Mouse (Mus musculus): Measurements from ENCODE around the gene Gck. TPM values are rescaled to one million over a fixed set of nuclear protein-coding genes. Genes with fewer than 3 reads are reported as not detected.

Gene Gck
- polyA plus RNA-seq, 1 experiment from 2014 or later: 1.5 TPM

DNA sequence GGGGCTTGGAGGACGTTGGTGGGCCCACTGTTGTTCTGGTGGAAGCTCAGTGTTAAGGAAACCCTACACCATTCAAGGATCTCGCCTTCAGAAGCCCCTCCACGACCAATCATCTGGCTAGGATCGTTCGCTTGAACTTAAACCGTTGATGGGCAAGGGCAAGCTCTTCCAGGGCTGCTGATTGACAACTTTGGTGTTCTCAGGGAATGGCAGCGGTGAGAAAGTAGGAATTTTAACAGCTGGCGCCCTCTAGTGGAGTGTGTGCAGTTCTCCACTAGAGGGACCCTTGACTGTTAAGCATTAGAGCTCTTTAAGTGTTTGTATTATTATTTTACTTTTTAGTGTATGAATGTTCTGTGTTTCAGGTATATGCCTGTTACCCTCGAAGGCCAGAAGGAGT, 63.7 kb downstream of the Gck start:
- no peak overlapping the region for H3K27ac ChIP-seq (ENCODE audit: low read depth, low read length)

DNA sequence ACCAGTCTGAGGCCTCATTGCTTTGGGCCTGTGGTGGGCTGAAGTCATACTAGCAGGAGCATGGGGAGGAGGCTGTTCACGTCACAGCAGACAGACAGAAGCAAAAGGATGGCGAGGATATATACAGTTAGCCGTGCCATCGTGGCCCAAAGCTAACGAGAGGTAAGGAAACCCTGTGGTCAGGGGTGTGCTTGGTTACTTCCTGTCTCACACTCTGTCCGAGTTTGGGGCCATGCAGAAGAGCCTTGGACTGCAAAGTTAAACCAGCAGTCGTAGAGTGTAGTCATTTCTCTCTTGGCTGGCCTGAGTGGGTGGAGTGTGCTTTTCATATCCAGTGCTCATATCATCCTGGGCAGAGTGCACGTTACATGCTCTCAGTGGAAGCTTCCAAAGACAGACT, 67.4 kb downstream of the Gck start:
- H3K36me3 ChIP-seq (ENCODE audit: control insufficient read depth, insufficient read depth, low read length): no peaks in the 10 kb centered on the region
- H3K4me2 ChIP-seq (replicated peaks; ENCODE audit: low read depth, low read length): no peak overlapping the region
- H3K27me3 ChIP-seq (ENCODE audit: control insufficient read depth, insufficient read depth, low read length): no peaks in the 10 kb centered on the region
- no peak for ATAC-seq (ENCODE audit: low FRiP score, low TSS enrichment)
- H3K4me1 ChIP-seq (ENCODE audit: control insufficient read depth, insufficient read depth, low read length): peaks cover 4% of the 10 kb centered on the region; the same call in 1 of the 2 replicates
- WGBS: 66% methylated on average over 8 of the region's 8 CpGs
- no peak overlapping the region for H3K4me3 ChIP-seq (ENCODE audit: low read length)
- no peak overlapping the region for H3K27ac ChIP-seq (ENCODE audit: low read depth, low read length)
- no peaks in the 10 kb centered on the region for H3K9me3 ChIP-seq (ENCODE audit: control insufficient read depth, low read length)
- H3K9ac ChIP-seq (ENCODE audit: low read depth, low read length): no peak overlapping the region

More for the DNA sequence above, 63.7 kb downstream of the Gck start:
- peak; percentile 44; the same call in 1 of the 2 replicates for ATAC-seq (ENCODE audit: low FRiP score, low TSS enrichment)
- no peak overlapping the region for H3K4me2 ChIP-seq (replicated peaks; ENCODE audit: low read depth, low read length)
- WGBS: 15% methylated on average over 9 of the region's 9 CpGs
- no peak overlapping the region for H3K4me3 ChIP-seq (ENCODE audit: low read length)
- H3K36me3 ChIP-seq (ENCODE audit: control insufficient read depth, insufficient read depth, low read length): no peaks in the 10 kb centered on the region
- H3K9me3 ChIP-seq (ENCODE audit: control insufficient read depth, low read length): no peaks in the 10 kb centered on the region
- no peak overlapping the region for H3K9ac ChIP-seq (ENCODE audit: low read depth, low read length)
- no peaks in the 10 kb centered on the region for H3K4me1 ChIP-seq (ENCODE audit: control insufficient read depth, insufficient read depth, low read length)
- no peaks in the 10 kb centered on the region for H3K27me3 ChIP-seq (ENCODE audit: control insufficient read depth, insufficient read depth, low read length)

DNA sequence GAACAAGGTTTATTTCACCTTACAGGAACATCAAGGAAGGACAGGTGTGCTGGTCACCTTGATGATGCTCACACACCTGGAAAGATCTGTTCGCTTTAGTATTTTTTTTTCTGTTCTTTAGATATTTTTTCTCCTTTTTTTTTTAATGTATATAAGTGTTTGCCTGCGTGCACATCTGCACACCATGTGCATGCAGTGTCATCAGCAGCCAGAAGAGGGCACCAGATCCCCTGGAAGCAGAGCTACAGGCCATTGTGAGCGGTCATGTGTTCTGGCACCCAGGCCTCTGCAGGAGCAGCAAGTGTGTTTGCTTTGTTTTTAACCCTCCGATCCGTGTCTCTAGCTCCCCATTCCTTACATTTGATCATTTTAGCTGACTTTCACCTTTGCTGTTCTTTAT, 70.0 kb downstream of the Gck start:
- Histone ChIP-seq H3K27ac (ENCODE audit: low read depth, low read length) (no peak overlapping the region), H3K4me1 (ENCODE audit: control insufficient read depth, insufficient read depth, low read length) (peaks cover 9% of the 10 kb centered on the region; the same call in 1 of the 2 replicates), H3K4me3 (ENCODE audit: low read length) (no peak overlapping the region), H3K4me2 (replicated peaks; ENCODE audit: low read depth, low read length) (no peak overlapping the region), H3K27me3 (ENCODE audit: control insufficient read depth, insufficient read depth, low read length) (no peaks in the 10 kb centered on the region), H3K9ac (ENCODE audit: low read depth, low read length) (no peak overlapping the region), H3K36me3 (ENCODE audit: control insufficient read depth, insufficient read depth, low read length) (peaks cover 11% of the 10 kb centered on the region), H3K9me3 (ENCODE audit: control insufficient read depth, low read length) (no peaks in the 10 kb centered on the region)
- WGBS: 65% methylated on average over 5 of the region's 5 CpGs
- ATAC-seq (ENCODE audit: low FRiP score, low TSS enrichment): no peak

DNA sequence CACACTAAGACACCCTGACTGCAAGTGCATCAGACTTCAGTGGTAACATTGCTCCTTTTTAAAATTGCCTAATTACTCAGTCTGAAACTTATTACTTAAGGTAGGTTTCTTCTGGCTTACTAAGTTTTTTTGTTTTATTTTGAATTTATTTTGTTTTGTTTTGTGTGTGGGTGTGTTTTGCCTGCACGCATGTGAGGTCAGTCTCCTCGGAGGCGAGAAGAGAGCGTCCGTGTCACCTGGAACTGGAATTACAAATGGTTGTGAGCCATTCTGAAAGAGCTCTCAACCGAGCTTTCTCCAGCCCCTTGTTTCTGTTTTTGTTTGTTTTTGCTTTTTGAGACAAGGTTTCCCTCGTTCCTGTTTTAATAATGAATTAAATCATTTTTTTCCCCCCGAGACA, 71.2 kb downstream of the Gck start:
- Histone ChIP-seq H3K4me2 (replicated peaks; ENCODE audit: low read depth, low read length) (peak overlapping the region; percentile 43), H3K27ac (ENCODE audit: low read depth, low read length) (peak overlapping the region; percentile 81; the same call in 1 of the 2 replicates), H3K9ac (ENCODE audit: low read depth, low read length) (peak overlapping the region; percentile 53; the same call in 1 of the 2 replicates), H3K36me3 (ENCODE audit: control insufficient read depth, insufficient read depth, low read length) (peaks cover 24% of the 10 kb centered on the region), H3K27me3 (ENCODE audit: control insufficient read depth, insufficient read depth, low read length) (no peaks in the 10 kb centered on the region), H3K9me3 (ENCODE audit: control insufficient read depth, low read length) (no peaks in the 10 kb centered on the region), H3K4me3 (ENCODE audit: low read length) (peak overlapping the region; percentile 71), H3K4me1 (ENCODE audit: control insufficient read depth, insufficient read depth, low read length) (peaks cover 9% of the 10 kb centered on the region; the same call in 1 of the 2 replicates)
- WGBS: 23% methylated on average over 8 of the region's 8 CpGs
- ATAC-seq (ENCODE audit: low FRiP score, low TSS enrichment): no peak

DNA sequence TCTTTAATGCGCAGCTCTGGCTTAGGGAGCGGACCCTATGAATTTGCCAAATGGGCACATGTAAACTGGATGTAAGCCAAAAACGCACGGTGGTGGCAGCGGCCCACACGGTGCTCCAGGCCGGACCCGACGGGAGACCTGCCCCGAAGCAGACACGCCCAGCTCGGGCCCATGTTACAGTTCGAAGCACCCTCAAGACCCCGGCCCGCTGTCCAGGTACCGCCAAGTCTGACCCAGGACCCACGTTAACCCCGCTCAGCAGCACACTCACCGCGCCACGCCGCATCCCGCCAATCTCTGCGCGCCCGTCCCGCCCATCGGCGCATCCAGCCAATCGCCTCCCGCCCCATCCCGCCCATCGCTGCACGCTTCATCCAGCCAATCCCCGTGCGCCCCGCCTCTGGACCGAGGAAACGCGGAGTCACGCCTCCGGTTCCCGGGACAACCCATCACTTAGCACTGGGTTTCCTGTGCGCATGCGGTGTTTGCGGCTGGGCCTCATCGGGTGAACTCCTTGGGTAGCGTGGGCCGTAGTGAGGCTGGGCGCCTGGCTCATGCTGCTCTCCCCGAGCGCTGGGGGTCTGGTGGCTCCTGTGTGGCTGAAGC, 71.9 kb downstream of the Gck start, which contains the start of gene Pold2:
Gene Pold2, minus strand, starts transcription at position 372 of the 606 bp plus-strand sequence.
- Histone ChIP-seq H3K4me3 (ENCODE audit: low read length) (peak within 1 kb of the TSS; percentile 71), H3K36me3 (ENCODE audit: control insufficient read depth, insufficient read depth, low read length) (peaks cover 29% of the 10 kb centered on the region), H3K27ac (ENCODE audit: low read depth, low read length) (peak within 1 kb of the TSS; percentile 81; the same call in 1 of the 2 replicates), H3K9me3 (ENCODE audit: control insufficient read depth, low read length) (no peaks in the 10 kb centered on the region), H3K27me3 (ENCODE audit: control insufficient read depth, insufficient read depth, low read length) (no peaks in the 10 kb centered on the region), H3K9ac (ENCODE audit: low read depth, low read length) (peak within 1 kb of the TSS; percentile 71), H3K4me1 (ENCODE audit: control insufficient read depth, insufficient read depth, low read length) (peaks cover 9% of the 10 kb centered on the region; the same call in 1 of the 2 replicates), H3K4me2 (replicated peaks; ENCODE audit: low read depth, low read length) (peak within 1 kb of the TSS; percentile 68)
- peak; percentile 99 for ATAC-seq (ENCODE audit: low FRiP score, low TSS enrichment)
- WGBS: under 1% methylated on average over 52 of the region's 52 CpGs

DNA sequence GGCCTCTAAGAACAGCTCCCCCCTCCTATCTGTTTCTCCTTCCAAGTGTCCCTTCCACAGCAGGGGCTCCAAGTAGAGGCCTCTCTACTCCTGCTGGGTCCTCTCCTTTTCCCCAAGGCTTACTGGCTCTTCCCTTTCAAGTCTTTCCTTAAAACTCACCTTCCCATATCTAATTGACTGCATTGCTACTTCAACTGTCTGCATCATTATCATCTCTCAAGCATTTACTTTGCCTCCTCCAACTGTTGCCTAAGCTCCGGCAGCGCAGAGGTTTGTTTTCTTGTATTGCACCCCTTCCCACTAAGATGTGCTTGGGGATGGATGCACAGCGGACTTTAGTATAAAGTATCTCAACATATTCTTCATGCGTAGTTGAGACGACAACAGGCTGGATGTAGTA, 72.5 kb downstream of the Gck start:
- ATAC-seq (ENCODE audit: low FRiP score, low TSS enrichment): no peak
- H3K36me3 ChIP-seq (ENCODE audit: control insufficient read depth, insufficient read depth, low read length): peaks cover 35% of the 10 kb centered on the region
- H3K27ac ChIP-seq (ENCODE audit: low read depth, low read length): peak overlapping the region; percentile 10; the same call in 1 of the 2 replicates
- H3K4me1 ChIP-seq (ENCODE audit: control insufficient read depth, insufficient read depth, low read length): peaks cover 9% of the 10 kb centered on the region; the same call in 1 of the 2 replicates
- H3K9ac ChIP-seq (ENCODE audit: low read depth, low read length): peak overlapping the region; percentile 71
- H3K4me2 ChIP-seq (replicated peaks; ENCODE audit: low read depth, low read length): peak overlapping the region; percentile 68
- no peaks in the 10 kb centered on the region for H3K27me3 ChIP-seq (ENCODE audit: control insufficient read depth, insufficient read depth, low read length)
- WGBS: under 1% methylated on average over 5 of the region's 5 CpGs
- no peaks in the 10 kb centered on the region for H3K9me3 ChIP-seq (ENCODE audit: control insufficient read depth, low read length)
- H3K4me3 ChIP-seq (ENCODE audit: low read length): peak overlapping the region; percentile 71

DNA sequence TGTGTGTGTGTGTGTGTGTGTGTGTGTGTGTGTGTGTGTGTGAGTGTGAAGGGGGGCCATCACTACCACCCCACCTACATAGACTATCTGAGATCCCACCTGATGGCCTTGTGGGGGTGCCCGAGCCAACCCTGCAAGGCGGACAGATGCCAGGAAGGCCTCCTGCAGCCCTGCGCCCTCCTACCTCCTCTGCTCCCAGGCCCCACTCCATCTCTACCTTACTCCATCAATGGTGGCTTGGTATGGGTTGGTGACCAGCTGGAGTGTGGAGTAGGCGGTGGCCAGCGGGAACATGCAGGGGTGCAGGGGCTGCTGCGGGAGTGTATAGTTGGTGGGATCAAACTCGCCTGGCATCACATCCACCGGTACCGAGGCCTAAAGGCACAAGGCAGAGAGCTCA, 76.7 kb downstream of the Gck start:
- H3K27me3 ChIP-seq (ENCODE audit: control insufficient read depth, insufficient read depth, low read length): no peaks in the 10 kb centered on the region
- no peaks in the 10 kb centered on the region for H3K9me3 ChIP-seq (ENCODE audit: control insufficient read depth, low read length)
- H3K4me1 ChIP-seq (ENCODE audit: control insufficient read depth, insufficient read depth, low read length): peaks cover 4% of the 10 kb centered on the region; the same call in 1 of the 2 replicates
- no peak for ATAC-seq (ENCODE audit: low FRiP score, low TSS enrichment)
- no peak overlapping the region for H3K4me3 ChIP-seq (ENCODE audit: low read length)
- peaks cover 77% of the 10 kb centered on the region for H3K36me3 ChIP-seq (ENCODE audit: control insufficient read depth, insufficient read depth, low read length)
- WGBS: 93% methylated on average over 9 of the region's 9 CpGs
- H3K27ac ChIP-seq (ENCODE audit: low read depth, low read length): no peak overlapping the region
- no peak overlapping the region for H3K9ac ChIP-seq (ENCODE audit: low read depth, low read length)
- H3K4me2 ChIP-seq (replicated peaks; ENCODE audit: low read depth, low read length): no peak overlapping the region

DNA sequence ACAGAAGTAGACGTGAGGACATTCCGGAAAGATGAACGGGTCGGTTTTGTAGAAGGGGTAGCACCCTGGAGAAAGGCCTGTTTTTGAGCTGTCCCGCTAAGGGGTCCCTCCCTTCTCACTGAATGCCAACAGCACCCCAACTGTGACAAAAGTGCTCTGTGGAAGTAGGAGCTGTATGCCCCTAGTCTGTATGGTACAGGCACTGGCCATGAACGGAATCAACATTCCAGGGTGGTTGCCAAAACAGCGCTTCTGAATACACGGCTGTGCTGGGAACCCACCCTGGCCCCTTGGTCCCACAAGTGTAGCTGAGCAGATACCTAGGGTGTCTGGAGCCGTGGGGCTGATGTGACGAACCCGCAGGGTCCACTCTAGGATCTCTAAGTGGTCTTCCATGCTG, 77.2 kb downstream of the Gck start:
- Histone ChIP-seq H3K9ac (ENCODE audit: low read depth, low read length) (no peak overlapping the region), H3K4me1 (ENCODE audit: control insufficient read depth, insufficient read depth, low read length) (peaks cover 4% of the 10 kb centered on the region; the same call in 1 of the 2 replicates), H3K27me3 (ENCODE audit: control insufficient read depth, insufficient read depth, low read length) (no peaks in the 10 kb centered on the region), H3K4me3 (ENCODE audit: low read length) (no peak overlapping the region), H3K4me2 (replicated peaks; ENCODE audit: low read depth, low read length) (no peak overlapping the region), H3K27ac (ENCODE audit: low read depth, low read length) (no peak overlapping the region), H3K36me3 (ENCODE audit: control insufficient read depth, insufficient read depth, low read length) (peaks cover 79% of the 10 kb centered on the region), H3K9me3 (ENCODE audit: control insufficient read depth, low read length) (no peaks in the 10 kb centered on the region)
- no peak for ATAC-seq (ENCODE audit: low FRiP score, low TSS enrichment)
- 95% methylated on average over 11 of the region's 11 CpGs for WGBS

DNA sequence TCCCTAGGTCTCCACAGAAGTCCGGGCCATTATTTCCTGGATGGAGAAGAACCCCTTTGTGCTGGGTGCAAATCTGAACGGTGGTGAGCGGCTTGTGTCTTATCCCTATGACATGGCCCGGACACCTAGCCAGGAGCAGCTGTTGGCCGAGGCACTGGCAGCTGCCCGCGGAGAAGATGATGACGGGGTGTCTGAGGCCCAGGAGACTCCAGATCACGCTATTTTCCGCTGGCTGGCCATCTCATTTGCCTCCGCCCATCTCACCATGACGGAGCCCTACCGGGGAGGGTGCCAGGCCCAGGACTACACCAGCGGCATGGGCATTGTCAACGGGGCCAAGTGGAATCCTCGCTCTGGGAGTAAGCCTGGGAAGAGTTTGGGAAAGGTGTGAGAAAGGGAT, 79.8 kb downstream of the Gck start:
- no peak overlapping the region for H3K4me2 ChIP-seq (replicated peaks; ENCODE audit: low read depth, low read length)
- H3K4me1 ChIP-seq (ENCODE audit: control insufficient read depth, insufficient read depth, low read length): peaks cover 3% of the 10 kb centered on the region; the same call in 1 of the 2 replicates
- 90% methylated on average over 16 of the region's 16 CpGs for WGBS
- no peak for ATAC-seq (ENCODE audit: low FRiP score, low TSS enrichment)
- H3K36me3 ChIP-seq (ENCODE audit: control insufficient read depth, insufficient read depth, low read length): peaks cover 74% of the 10 kb centered on the region
- H3K9me3 ChIP-seq (ENCODE audit: control insufficient read depth, low read length): no peaks in the 10 kb centered on the region
- H3K27me3 ChIP-seq (ENCODE audit: control insufficient read depth, insufficient read depth, low read length): no peaks in the 10 kb centered on the region
- H3K9ac ChIP-seq (ENCODE audit: low read depth, low read length): no peak overlapping the region
- H3K4me3 ChIP-seq (ENCODE audit: low read length): no peak overlapping the region
- no peak overlapping the region for H3K27ac ChIP-seq (ENCODE audit: low read depth, low read length)

Data from kidney, embryonic 14.5 days (tissue).